Mouse (Mus musculus): ENCODE data around the gene Dohh. TPM values are rescaled to one million over a fixed set of nuclear protein-coding genes. Genes with fewer than 3 reads are reported as not detected.

The Dohh gene
- polyA plus RNA-seq, 1 experiment from 2014 or later: 44.8 TPM

DNA sequence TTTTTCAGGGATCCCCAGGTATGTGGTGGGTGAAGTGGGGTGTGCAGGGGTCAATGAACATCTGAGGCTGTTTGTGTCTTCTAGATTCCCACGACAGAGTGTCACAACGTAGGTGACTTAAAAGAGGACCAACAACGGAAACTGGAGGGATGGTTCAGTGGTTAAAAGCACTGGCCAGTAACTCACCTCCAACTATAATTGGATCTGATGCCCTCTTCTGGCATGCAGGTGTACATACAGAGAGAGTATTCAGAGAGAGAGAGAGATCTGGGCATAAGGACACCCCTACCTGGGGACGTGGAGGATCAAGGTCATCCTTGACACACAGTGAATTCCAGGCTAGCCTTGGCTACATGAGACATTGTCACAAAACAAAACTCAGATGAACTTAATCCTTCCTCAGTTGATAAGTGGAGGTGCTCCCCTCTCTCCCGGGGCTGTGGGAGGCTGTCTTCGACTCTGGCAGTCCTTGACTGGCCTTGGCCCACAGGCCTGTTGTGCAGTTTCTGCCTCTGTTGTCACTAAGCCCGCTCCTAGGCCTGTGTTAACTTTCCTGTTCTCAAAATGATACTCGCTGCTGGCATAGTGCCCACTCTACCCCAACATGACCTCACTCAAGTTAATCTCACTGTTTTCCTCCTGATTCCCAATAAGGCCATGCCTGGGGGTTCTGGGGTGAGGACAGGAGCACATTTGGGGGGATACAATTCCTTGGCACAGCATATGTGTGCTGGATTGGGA is 39.6 kb upstream of the Dohh start:
- H3K36me3 ChIP-seq (ENCODE audit: control insufficient read depth, insufficient read depth, low read length): no peaks in the 10 kb centered on the region; the same call in 1 of the 2 replicates
- no peak overlapping the region for H3K9ac ChIP-seq (replicated peaks; ENCODE audit: low read depth, low read length)
- no peak for ATAC-seq (ENCODE audit: insufficient number of reproducible peaks, insufficient read depth, low FRiP score, low read depth)
- no peak overlapping the region for H3K4me3 ChIP-seq (ENCODE audit: low read depth, low read length)
- H3K27ac ChIP-seq (ENCODE audit: low read length): no peak overlapping the region
- 45% methylated on average over 8 of the region's 8 CpGs for WGBS
- peaks cover 21% of the 10 kb centered on the region for H3K4me1 ChIP-seq (ENCODE audit: control insufficient read depth, insufficient read depth, low read length)
- no peak overlapping the region for H3K4me2 ChIP-seq (replicated peaks; ENCODE audit: low read depth, low read length)
- no peaks in the 10 kb centered on the region for H3K9me3 ChIP-seq (ENCODE audit: control insufficient read depth, low read depth, low read length)
- peaks cover 24% of the 10 kb centered on the region for H3K27me3 ChIP-seq (ENCODE audit: control insufficient read depth, insufficient read depth, low read length)

DNA sequence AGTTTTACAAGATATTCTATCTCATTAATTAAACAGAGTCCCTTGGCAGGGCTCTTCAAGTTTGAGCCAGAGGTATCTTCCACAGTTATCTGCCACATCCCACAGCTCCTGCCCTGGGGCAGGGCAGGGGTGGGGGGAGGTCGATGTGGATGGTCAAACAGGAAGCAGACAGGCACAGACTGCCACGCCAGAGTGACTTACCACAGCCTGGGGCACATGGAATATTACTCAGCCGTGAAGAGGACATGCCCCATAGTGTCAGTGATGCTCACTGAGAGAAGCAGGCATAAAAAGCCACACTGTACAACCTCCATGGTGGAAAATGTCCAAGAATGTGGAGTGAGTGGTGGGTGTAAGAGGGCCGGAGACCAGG is 39.1 kb upstream of the Dohh start:
- H3K9me3 ChIP-seq (ENCODE audit: control insufficient read depth, low read depth, low read length): no peaks in the 10 kb centered on the region
- ATAC-seq (ENCODE audit: insufficient number of reproducible peaks, insufficient read depth, low FRiP score, low read depth): no peak
- 78% methylated on average over 4 of the region's 4 CpGs for WGBS
- peaks cover 24% of the 10 kb centered on the region for H3K27me3 ChIP-seq (ENCODE audit: control insufficient read depth, insufficient read depth, low read length)
- H3K9ac ChIP-seq (replicated peaks; ENCODE audit: low read depth, low read length): no peak overlapping the region
- no peak overlapping the region for H3K27ac ChIP-seq (ENCODE audit: low read length)
- no peak overlapping the region for H3K4me3 ChIP-seq (ENCODE audit: low read depth, low read length)
- H3K4me2 ChIP-seq (replicated peaks; ENCODE audit: low read depth, low read length): no peak overlapping the region
- peaks cover 23% of the 10 kb centered on the region for H3K4me1 ChIP-seq (ENCODE audit: control insufficient read depth, insufficient read depth, low read length)
- H3K36me3 ChIP-seq (ENCODE audit: control insufficient read depth, insufficient read depth, low read length): no peaks in the 10 kb centered on the region; the same call in 1 of the 2 replicates

DNA sequence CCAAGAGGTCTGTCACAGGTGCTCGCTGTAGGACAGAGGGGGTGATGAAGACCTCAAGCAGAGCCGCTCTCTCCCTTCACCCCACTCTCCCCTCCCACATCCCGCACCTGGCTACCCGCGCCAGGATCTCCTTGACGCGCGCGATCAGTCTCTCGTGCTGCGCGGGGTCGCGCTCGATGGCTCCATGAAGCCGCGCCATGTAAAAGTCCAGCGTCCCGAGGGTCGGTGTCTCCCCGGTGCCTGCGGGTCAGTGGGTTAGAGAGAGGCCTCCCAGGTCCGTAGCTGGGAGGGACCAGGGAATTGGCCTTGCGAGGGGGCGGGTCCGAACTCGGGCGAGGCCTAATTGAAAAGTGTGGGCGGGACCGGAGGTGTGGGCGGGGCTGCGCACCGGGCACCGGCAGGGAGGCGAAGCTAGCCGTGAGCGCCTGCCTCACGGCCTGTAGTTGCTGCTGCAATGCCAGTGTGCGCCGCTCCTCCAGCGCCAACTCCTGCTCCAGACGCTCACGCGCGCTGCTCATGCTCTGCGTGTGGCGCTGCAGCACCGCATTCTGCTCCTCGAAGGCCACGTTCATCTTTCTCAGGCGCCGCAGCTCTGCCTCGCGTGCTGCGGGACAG is 37.7 kb upstream of the Dohh start:
- no peaks in the 10 kb centered on the region; the same call in 1 of the 2 replicates for H3K36me3 ChIP-seq (ENCODE audit: control insufficient read depth, insufficient read depth, low read length)
- peak; percentile 11; the same call in 1 of the 2 replicates for ATAC-seq (ENCODE audit: insufficient number of reproducible peaks, insufficient read depth, low FRiP score, low read depth)
- WGBS: 10% methylated on average over 55 of the region's 55 CpGs
- peaks cover 21% of the 10 kb centered on the region for H3K27me3 ChIP-seq (ENCODE audit: control insufficient read depth, insufficient read depth, low read length)
- peak overlapping the region; percentile 17 for H3K4me3 ChIP-seq (ENCODE audit: low read depth, low read length)
- H3K27ac ChIP-seq (ENCODE audit: low read length): peak overlapping the region; percentile 4; the same call in 1 of the 2 replicates
- peak overlapping the region; percentile 18; the same call in 1 of the 2 replicates for H3K9ac ChIP-seq (replicated peaks; ENCODE audit: low read depth, low read length)
- peak overlapping the region; percentile 45 for H3K4me2 ChIP-seq (replicated peaks; ENCODE audit: low read depth, low read length)
- no peaks in the 10 kb centered on the region for H3K9me3 ChIP-seq (ENCODE audit: control insufficient read depth, low read depth, low read length)
- H3K4me1 ChIP-seq (ENCODE audit: control insufficient read depth, insufficient read depth, low read length): peaks cover 19% of the 10 kb centered on the region

DNA sequence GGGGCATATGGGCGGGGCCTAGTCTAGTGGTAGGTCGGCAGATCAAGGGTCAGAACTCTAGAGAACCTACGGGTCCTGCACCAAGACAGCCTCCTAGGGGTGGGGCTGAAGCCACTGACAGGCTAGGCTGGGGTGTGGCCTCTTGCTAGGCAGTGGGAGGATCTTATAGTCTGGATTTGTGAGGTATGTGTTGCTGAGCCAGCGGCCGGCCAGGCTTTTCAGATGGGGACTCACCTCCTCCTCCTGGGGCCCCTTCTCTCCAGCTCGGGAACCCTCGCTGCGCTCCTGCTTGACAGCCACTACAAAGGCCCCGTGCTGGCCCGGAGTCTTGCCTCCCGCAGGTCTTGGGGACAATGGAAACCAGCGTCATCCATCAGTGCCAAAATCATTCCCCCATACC is 35.1 kb upstream of the Dohh start:
- H3K4me2 ChIP-seq (replicated peaks; ENCODE audit: low read depth, low read length): peak overlapping the region; percentile 55
- ATAC-seq (ENCODE audit: insufficient number of reproducible peaks, insufficient read depth, low FRiP score, low read depth): peak; percentile 21; the same call in 1 of the 2 replicates
- H3K9me3 ChIP-seq (ENCODE audit: control insufficient read depth, low read depth, low read length): no peaks in the 10 kb centered on the region
- H3K4me3 ChIP-seq (ENCODE audit: low read depth, low read length): peak overlapping the region; percentile 88
- 6% methylated on average over 12 of the region's 12 CpGs for WGBS
- H3K27me3 ChIP-seq (ENCODE audit: control insufficient read depth, insufficient read depth, low read length): 0 out of 2 replicates have a peak, but pooled peaks cover 5% of the 10 kb centered on the region
- no peaks in the 10 kb centered on the region; the same call in 1 of the 2 replicates for H3K36me3 ChIP-seq (ENCODE audit: control insufficient read depth, insufficient read depth, low read length)
- peak overlapping the region; percentile 74; the same call in 1 of the 2 replicates for H3K27ac ChIP-seq (ENCODE audit: low read length)
- H3K4me1 ChIP-seq (ENCODE audit: control insufficient read depth, insufficient read depth, low read length): peaks cover 19% of the 10 kb centered on the region
- H3K9ac ChIP-seq (replicated peaks; ENCODE audit: low read depth, low read length): peak overlapping the region; percentile 76; the same call in 1 of the 2 replicates

- H3K27me3 ChIP-seq (ENCODE audit: control insufficient read depth, insufficient read depth, low read length): 0 out of 2 replicates have a peak, but pooled peaks cover 2% of the 10 kb centered on the region
- H3K9me3 ChIP-seq (ENCODE audit: control insufficient read depth, low read depth, low read length): no peaks in the 10 kb centered on the region
- under 1% methylated on average over 29 of the region's 29 CpGs for WGBS
- H3K36me3 ChIP-seq (ENCODE audit: control insufficient read depth, insufficient read depth, low read length): no peaks in the 10 kb centered on the region; the same call in 1 of the 2 replicates
- H3K4me2 ChIP-seq (replicated peaks; ENCODE audit: low read depth, low read length): peak overlapping the region; percentile 55
- ATAC-seq (ENCODE audit: insufficient number of reproducible peaks, insufficient read depth, low FRiP score, low read depth): no peak; the same call in 1 of the 2 replicates
- H3K27ac ChIP-seq (ENCODE audit: low read length): peak overlapping the region; percentile 74
- peaks cover 19% of the 10 kb centered on the region for H3K4me1 ChIP-seq (ENCODE audit: control insufficient read depth, insufficient read depth, low read length)
- H3K9ac ChIP-seq (replicated peaks; ENCODE audit: low read depth, low read length): peak overlapping the region; percentile 76
- peak overlapping the region; percentile 88 for H3K4me3 ChIP-seq (ENCODE audit: low read depth, low read length)
Observed at GRCm38 (mm10) chr10:81349961-81350350, 34.3 kb upstream of the Dohh start.

- Histone ChIP-seq H3K4me2 (replicated peaks; ENCODE audit: low read depth, low read length) (peak within 1 kb of the TSS; percentile 55), H3K36me3 (ENCODE audit: control insufficient read depth, insufficient read depth, low read length) (no peaks in the 10 kb centered on the region; the same call in 1 of the 2 replicates), H3K27me3 (ENCODE audit: control insufficient read depth, insufficient read depth, low read length) (no peaks in the 10 kb centered on the region), H3K27ac (ENCODE audit: low read length) (peak within 1 kb of the TSS; percentile 74), H3K9ac (replicated peaks; ENCODE audit: low read depth, low read length) (peak within 1 kb of the TSS; percentile 76), H3K4me1 (ENCODE audit: control insufficient read depth, insufficient read depth, low read length) (peaks cover 19% of the 10 kb centered on the region), H3K4me3 (ENCODE audit: low read depth, low read length) (peak within 1 kb of the TSS; percentile 88), H3K9me3 (ENCODE audit: control insufficient read depth, low read depth, low read length) (no peaks in the 10 kb centered on the region)
- WGBS: 1% methylated on average over 54 of the region's 54 CpGs
- peak; percentile 93 for ATAC-seq (ENCODE audit: insufficient number of reproducible peaks, insufficient read depth, low FRiP score, low read depth)
Observed at GRCm38 (mm10) chr10:81350351-81351063, 33.7 kb upstream of the Dohh start, which contains the start of gene Hmg20b. Hmg20b (minus strand) TSS chr10:81350480.

DNA sequence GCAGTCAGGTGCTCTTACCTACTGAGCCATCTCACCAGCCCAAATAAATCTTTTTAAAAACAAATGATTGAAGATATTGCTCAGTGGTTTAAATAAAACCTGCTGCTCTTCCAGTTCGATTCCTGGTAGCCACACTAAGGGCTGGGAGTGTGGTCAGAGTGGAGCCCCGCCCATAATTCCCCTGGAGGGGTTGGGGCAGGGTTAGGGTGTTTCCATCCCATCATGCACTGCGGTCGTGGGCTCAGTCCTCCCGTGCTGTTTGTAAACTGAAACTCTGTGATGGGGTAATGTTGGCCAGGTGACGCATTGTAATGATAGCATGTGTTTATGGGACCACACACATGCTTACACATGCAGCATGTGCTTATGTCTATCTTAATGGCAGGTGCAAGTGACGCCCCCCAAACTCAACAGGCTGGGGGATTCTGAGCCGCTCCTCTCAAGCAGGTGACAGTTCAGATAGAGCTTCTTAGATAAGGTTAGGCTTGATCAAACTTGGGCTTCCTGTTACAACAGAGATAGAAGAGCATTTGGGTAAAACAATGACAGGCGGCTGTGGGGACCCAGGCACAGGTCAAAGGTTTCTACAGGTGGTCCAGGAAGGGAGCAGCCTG is 32.4 kb upstream of the Dohh start:
- no peaks in the 10 kb centered on the region for H3K9me3 ChIP-seq (ENCODE audit: control insufficient read depth, low read depth, low read length)
- H3K9ac ChIP-seq (replicated peaks; ENCODE audit: low read depth, low read length): no peak overlapping the region
- WGBS: 14% methylated on average over 9 of the region's 9 CpGs
- H3K36me3 ChIP-seq (ENCODE audit: control insufficient read depth, insufficient read depth, low read length): no peaks in the 10 kb centered on the region; the same call in 1 of the 2 replicates
- H3K4me2 ChIP-seq (replicated peaks; ENCODE audit: low read depth, low read length): no peak overlapping the region
- peaks cover 15% of the 10 kb centered on the region for H3K4me1 ChIP-seq (ENCODE audit: control insufficient read depth, insufficient read depth, low read length)
- no peak overlapping the region for H3K4me3 ChIP-seq (ENCODE audit: low read depth, low read length)
- ATAC-seq (ENCODE audit: insufficient number of reproducible peaks, insufficient read depth, low FRiP score, low read depth): no peak
- no peaks in the 10 kb centered on the region for H3K27me3 ChIP-seq (ENCODE audit: control insufficient read depth, insufficient read depth, low read length)
- no peak overlapping the region for H3K27ac ChIP-seq (ENCODE audit: low read length)

Data from stomach, embryonic 14.5 days (tissue).